Mouse (Mus musculus): Measurements from ENCODE around the gene Ffar2.

The Ffar2 gene

GRCm38 (mm10) chr7:30776104-30776503 lies 47.5 kb downstream of the Ffar2 start:
- DNase-seq (ENCODE audit: low read depth in 2 of 2, low spot score in 2 of 2): no peak

- DNase-seq (ENCODE audit: low read depth in 2 of 2, low spot score in 2 of 2): no peak
These were observed 54.3 kb downstream of the Ffar2 start for GRCm38 (mm10) chr7:30769236-30769635.
